Mouse (Mus musculus) lung, adult 2 months (tissue): ENCODE results near the gene Pced1a. TPM values are rescaled to one million over a fixed set of nuclear protein-coding genes. Genes with fewer than 3 reads are reported as not detected.

ENCODE experiments used
- DNase-seq: peaks from one replicate; pipeline ENCODE4 v3.0.0; 2022
- H3K4me1 ChIP-seq: fragments of 200-500 bp; 2 replicates; pipeline ENCODE4 v1.6.1; 2011; ENCODE audit warnings: low read length; ENCODE audit not compliant: control insufficient read depth, insufficient read depth
- H3K4me3 ChIP-seq: fragments of 200-500 bp; replicated peaks from 2 replicates; pipeline ENCODE3; 2011; ENCODE audit warnings: low read depth, mild to moderate bottlenecking, control low read depth, low read length; ENCODE audit errors: extremely low read depth
- CTCF ChIP-seq: fragments of 200-500 bp; IDR thresholded peaks from 2 replicates; pipeline ENCODE4 v1.5.1; 2011; ENCODE audit warnings: mild to moderate bottlenecking, low read length, control low read depth; ENCODE audit not compliant: insufficient read depth
- POLR2A ChIP-seq: fragments of 200-500 bp; IDR thresholded peaks from 2 replicates; pipeline ENCODE4 v1.6.1; 2011; ENCODE audit warnings: low read depth, mild to moderate bottlenecking, control low read depth, low read length, borderline replicate concordance; ENCODE audit errors: extremely low read depth
- WGBS: fragments of 180-500 bp; shearing (Covaris S2); methylation state at CpG from one replicate; pipeline ENCODE4 v1.1.7; 2018; 5-methylcytosine and 5-hydroxymethylcytosine counted together
- polyA plus RNA-seq: library from polyadenylated mRNA; depleted of rRNA; stranded (reverse); fragments of >200 nt; gene quantifications from 2 replicates; pipeline ENCODE4 v1.2.3, GENCODE M21; 2012

The Pced1a gene
- polyA plus RNA-seq, 1 experiment: 31.7 TPM

- TF ChIP-seq POLR2A (no peak), CTCF (no peak)
- no peak for DNase-seq
Measured at GRCm38 (mm10) chr2:130452266-130452665, 27.8 kb upstream of the Pced1a start.

DNA sequence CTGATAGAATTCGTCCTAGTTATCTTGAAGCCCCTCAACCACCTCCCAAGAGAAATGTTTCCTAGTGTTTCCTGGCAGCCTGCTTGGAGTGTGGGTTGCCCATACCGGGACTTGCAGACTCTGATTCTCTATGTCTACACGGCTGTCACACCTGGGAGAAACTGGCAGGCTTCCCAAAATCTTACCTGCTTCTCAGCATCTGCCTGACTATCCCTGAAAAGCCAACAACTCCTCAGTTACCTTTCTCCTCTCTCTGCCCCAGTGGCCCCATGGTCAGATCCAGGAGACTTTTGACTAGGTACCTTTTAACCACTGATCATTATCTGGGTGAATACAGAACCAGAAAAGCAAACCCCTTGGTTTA, 27.2 kb upstream of the Pced1a start:
- DNase-seq: no peak
- 49% methylated on average over 3 of the region's 3 CpGs for WGBS
- Histone ChIP-seq H3K4me1 (peaks cover 11% of the 10 kb centered on the region), H3K4me3 (no peak overlapping the region)
- TF ChIP-seq CTCF (no peak), POLR2A (no peak)

More at GRCm38 (mm10) chr2:130452266-130452665, 27.8 kb upstream of the Pced1a start:
- no peak overlapping the region for H3K4me3 ChIP-seq
- H3K4me1 ChIP-seq: peaks cover 11% of the 10 kb centered on the region
- 80% methylated on average over 2 of the region's 2 CpGs for WGBS

- Histone ChIP-seq H3K4me1 (peaks cover 11% of the 10 kb centered on the region), H3K4me3 (peak overlapping the region; percentile 27)
- WGBS: 49% methylated on average over 14 of the region's 14 CpGs
- TF ChIP-seq CTCF: no peak
- TF ChIP-seq POLR2A: no peak
- no peak for DNase-seq
Measured at GRCm38 (mm10) chr2:130451086-130451726, 26.7 kb upstream of the Pced1a start.

DNA sequence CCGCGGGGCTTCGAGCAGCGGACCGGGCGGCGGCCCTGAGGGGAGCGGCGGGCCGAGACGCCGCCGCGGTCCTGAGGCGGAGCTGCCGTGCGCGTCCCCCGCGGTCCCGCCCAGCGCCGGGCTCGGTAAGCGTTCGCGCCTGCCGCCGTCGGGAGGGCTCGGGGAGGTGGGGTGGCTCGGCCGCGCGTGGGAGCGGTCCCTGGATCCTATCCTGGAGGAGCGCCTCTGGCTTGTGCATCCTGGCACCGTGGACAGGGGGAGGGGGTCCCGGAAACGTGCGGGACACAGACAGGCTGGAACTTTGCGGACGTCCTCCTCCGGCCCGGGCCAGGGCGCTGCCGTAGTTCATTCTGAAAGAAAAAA, 25.9 kb upstream of the Pced1a start:
- H3K4me3 ChIP-seq: peak overlapping the region; percentile 79
- WGBS: 1% methylated on average over 44 of the region's 47 CpGs
- H3K4me1 ChIP-seq: peaks cover 11% of the 10 kb centered on the region
- no peak for DNase-seq
- TF ChIP-seq CTCF (no peak), POLR2A (no peak)

- DNase-seq: peak; percentile 96
Measured at GRCm38 (mm10) chr2:130449794-130450433, 25.4 kb upstream of the Pced1a start, which contains the start of gene Ptpra. Ptpra (plus strand) TSS chr2:130450278.

DNA sequence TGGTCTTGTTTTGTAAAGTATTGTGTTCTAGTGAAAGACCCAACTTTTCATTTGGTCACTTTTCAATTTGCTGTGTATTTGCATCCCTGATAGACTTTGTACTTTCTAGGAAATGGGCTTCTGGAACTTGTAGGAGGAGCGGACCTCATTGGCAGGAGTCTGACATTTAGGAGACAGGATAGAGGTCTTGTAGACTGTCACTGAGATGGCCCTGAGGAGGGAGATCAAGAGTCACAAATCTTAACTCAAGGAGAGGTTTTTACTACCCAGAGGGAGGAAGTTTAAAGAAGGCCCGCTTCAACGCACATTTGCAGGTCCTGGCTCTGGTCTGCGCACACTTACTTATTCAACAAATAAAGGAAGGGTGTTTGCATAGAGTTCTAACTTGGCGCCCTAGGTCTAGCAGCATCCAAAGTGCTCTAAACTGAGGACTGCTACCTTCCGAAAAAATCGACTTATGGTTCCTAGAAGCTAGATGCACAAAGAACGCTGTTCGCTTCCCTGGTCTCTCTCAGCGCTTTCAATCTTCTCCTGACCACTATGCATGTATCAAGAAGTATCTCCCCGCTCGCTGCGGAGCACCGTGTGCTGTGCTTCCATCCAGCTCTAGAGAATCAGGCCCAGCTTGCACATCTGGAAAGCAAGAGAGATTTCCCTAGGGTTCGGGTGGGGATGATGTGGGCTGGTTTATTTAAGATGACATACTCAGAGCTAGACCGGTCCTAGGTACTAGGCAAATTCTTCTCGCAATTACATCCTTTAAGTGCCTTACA, 24.7 kb upstream of the Pced1a start:
- H3K4me1 ChIP-seq: peaks cover 11% of the 10 kb centered on the region
- 9% methylated on average over 17 of the region's 17 CpGs for WGBS
- DNase-seq: no peak
- TF ChIP-seq CTCF (no peak), POLR2A (no peak)
- peak overlapping the region; percentile 10 for H3K4me3 ChIP-seq

More at GRCm38 (mm10) chr2:130449794-130450433, 25.4 kb upstream of the Pced1a start, which contains the start of gene Ptpra:
- H3K4me3 ChIP-seq: peak within 1 kb of the TSS; percentile 79
- under 1% methylated on average over 49 of the region's 50 CpGs for WGBS
- H3K4me1 ChIP-seq: peaks cover 11% of the 10 kb centered on the region
- no peak for TF ChIP-seq CTCF
- TF ChIP-seq POLR2A: peak; percentile 94

GRCm38 (mm10) chr2:130448449-130448848, 23.9 kb upstream of the Pced1a start:
- no peak for DNase-seq
- H3K4me1 ChIP-seq: peaks cover 11% of the 10 kb centered on the region
- no peak overlapping the region for H3K4me3 ChIP-seq
- TF ChIP-seq POLR2A (no peak), CTCF (no peak)

GRCm38 (mm10) chr2:130442162-130442561, 17.7 kb upstream of the Pced1a start:
- no peak for TF ChIP-seq POLR2A
- TF ChIP-seq CTCF: no peak
- Histone ChIP-seq H3K4me3 (no peak overlapping the region), H3K4me1 (no peaks in the 10 kb centered on the region)
- 91% methylated on average over 10 of the region's 10 CpGs for WGBS
- DNase-seq: no peak

DNA sequence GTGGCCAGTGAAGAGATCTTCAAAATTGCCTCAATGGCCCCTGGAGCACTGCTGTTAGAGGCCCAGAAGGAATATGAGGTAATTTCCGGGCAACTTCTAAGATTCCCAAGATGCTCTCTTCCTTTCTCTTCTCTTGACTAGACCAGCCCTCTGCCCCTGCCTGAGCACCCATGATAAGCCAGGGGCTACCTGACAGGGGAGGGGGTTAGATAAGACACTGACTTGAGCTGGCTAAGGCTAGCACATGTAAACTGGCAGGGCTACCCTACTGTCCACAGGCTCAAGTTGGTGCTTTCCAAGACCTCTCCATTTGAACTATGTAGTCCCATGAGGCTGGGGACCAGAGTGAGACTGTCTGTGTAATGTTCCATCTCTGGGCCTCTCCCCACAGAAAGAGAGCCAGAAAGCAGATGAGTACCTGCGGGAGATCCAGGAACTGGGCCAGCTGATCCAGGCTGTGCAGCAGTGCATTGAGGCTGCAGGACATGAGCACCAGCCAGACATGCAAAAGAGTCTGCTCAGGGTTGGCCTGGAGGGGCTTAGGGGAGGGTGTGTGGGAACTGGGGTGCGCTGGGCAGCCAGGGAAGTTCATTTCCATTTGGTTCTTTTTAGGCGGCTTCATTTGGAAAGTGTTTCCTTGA, 15.5 kb upstream of the Pced1a start:
- no peaks in the 10 kb centered on the region for H3K4me1 ChIP-seq
- no peak for DNase-seq
- TF ChIP-seq CTCF: no peak
- TF ChIP-seq POLR2A: no peak
- H3K4me3 ChIP-seq: no peak overlapping the region
- 92% methylated on average over 4 of the region's 4 CpGs for WGBS
